Mouse (Mus musculus) adrenal gland, adult (tissue): ENCODE results near the gene Gm4559.
"Not testable (repeated sequence)": the region's sequence is repeated elsewhere in the genome, so short reads cannot be mapped to it uniquely, and the experiment has no call there.

Source experiments
- DNase-seq, 2 experiments: peaks; one replicate each; pipeline ENCODE4 v3.0.0; 2022 to 2023; ENCODE audit warnings: low spot score in 1 of 2; ENCODE audit not compliant: inconsistent age in 2 of 2

Gm4559 gene

GRCm38 (mm10) chr7:142279291-142279690 is 5.1 kb upstream of the Gm4559 start:
- DNase-seq, result not testable (repeated sequence)

- peak; percentile 60 to 83 for DNase-seq
Measured at GRCm38 (mm10) chr7:142278183-142278582, 4.0 kb upstream of the Gm4559 start.

GRCm38 (mm10) chr7:142258254-142258653 is 15.9 kb downstream of the Gm4559 start, which contains the start of gene Gm2431:
Gm2431 (minus strand) TSS chr7:142258354.
- not testable (repeated sequence) for DNase-seq

GRCm38 (mm10) chr7:142255517-142255916 is 18.6 kb downstream of the Gm4559 start:
- DNase-seq, result peak; percentile 17 to 66

- DNase-seq, result peak; percentile 17 to 58
Measured at GRCm38 (mm10) chr7:142249824-142250223, 24.3 kb downstream of the Gm4559 start.

- no peak for DNase-seq
Measured at GRCm38 (mm10) chr7:142240978-142241377, 33.2 kb downstream of the Gm4559 start, which contains the start of gene Gm40460. Gm40460 (minus strand) TSS chr7:142241078.

GRCm38 (mm10) chr7:142231540-142231939 is 42.6 kb downstream of the Gm4559 start:
- DNase-seq, result no peak

GRCm38 (mm10) chr7:142229871-142230270 is 44.3 kb downstream of the Gm4559 start, which contains the start of gene Krtap5-5:
Krtap5-5 (minus strand) TSS chr7:142229971.
- DNase-seq, result not testable (repeated sequence)

GRCm38 (mm10) chr7:142224518-142224917 is 49.6 kb downstream of the Gm4559 start:
- no peak for DNase-seq
